Mouse (Mus musculus) inflammation-experienced regulatory T-cells, adult 6 months (primary cell): Measurements from ENCODE around the gene Myo16. TPM values are rescaled to one million over a fixed set of nuclear protein-coding genes. Genes with fewer than 3 reads are reported as not detected.

Experiments
- ATAC-seq: one replicate; pipeline ENCODE4 v1.8.0; 2017
- polyA plus RNA-seq, 3 experiments: library from polyadenylated mRNA; unstranded; fragments of 100-300 nt; shearing (Covaris generic); gene quantifications; one replicate each; pipeline ENCODE4 v1.2.1; 2017

The Myo16 gene
- polyA plus RNA-seq, 3 experiments from 2014 or later: not detected

GRCm38 (mm10) chr8:10559479-10559878 lies 405.8 kb downstream of the Myo16 start:
- ATAC-seq: no peak

- ATAC-seq: no peak
Observed at GRCm38 (mm10) chr8:10561616-10562015, 407.9 kb downstream of the Myo16 start.

GRCm38 (mm10) chr8:10562046-10562445 lies 408.3 kb downstream of the Myo16 start:
- ATAC-seq: no peak

- no peak for ATAC-seq
Observed at GRCm38 (mm10) chr8:10562636-10563035, 408.9 kb downstream of the Myo16 start.

GRCm38 (mm10) chr8:10565231-10566029 lies 411.7 kb downstream of the Myo16 start:
- no peak for ATAC-seq

DNA sequence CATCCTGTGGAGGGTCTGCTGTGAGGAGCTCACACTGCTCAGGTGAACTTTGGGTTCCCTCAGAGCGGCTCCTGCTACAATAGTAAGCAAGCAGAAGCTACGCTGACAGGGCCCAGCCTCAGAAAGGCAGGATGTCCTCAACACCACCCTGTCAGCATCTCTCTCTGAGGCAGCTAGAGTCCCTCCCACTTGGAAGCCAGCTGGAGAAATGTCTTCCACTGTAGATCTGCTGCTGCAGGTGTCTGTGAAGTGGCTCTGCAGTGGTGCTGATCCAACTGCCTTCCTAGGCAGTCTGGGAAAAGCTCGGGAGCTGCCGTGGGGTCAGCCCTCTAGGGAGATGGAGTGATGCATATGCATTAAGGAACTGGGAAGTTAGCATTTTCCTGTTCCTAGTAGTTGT lies 414.7 kb downstream of the Myo16 start:
- ATAC-seq: no peak

DNA sequence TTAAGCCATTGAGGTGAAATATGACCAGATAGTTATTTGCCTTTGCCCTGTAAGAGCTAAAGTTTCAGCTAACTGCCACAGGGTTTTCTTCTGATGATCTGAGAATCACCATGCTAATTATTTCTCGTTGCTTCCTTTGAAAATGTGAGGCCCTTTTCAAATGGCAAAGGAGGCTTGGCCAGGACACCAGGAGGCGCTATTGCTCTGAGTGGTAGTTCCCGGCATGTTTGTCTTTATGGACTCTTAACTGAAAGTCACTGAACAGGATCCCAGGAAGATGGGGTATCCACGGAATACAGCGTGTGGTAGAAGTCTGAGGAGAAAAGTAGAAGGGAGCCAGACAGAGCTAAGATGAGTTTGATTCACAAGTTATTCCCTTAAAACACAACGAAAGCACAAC lies 420.4 kb downstream of the Myo16 start:
- ATAC-seq: no peak

DNA sequence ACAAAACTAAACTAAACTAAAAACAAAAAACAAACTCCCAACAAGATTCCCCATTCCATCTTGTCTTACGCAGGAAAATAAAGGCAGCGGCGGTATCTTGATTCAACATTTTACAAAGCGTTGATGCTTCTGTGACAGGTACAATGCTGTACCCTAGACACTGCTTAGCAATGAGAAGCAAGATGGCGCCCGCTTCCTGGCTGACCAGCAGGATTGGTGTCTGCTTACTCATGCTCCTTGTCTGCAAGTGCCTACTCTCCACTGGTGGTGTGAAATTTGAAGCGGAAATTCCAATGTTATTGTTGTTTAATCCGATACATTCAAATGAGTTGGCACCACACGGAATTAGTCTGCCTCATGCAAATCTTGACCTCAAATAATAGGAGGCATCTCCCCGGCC lies 421.5 kb downstream of the Myo16 start:
- no peak for ATAC-seq

DNA sequence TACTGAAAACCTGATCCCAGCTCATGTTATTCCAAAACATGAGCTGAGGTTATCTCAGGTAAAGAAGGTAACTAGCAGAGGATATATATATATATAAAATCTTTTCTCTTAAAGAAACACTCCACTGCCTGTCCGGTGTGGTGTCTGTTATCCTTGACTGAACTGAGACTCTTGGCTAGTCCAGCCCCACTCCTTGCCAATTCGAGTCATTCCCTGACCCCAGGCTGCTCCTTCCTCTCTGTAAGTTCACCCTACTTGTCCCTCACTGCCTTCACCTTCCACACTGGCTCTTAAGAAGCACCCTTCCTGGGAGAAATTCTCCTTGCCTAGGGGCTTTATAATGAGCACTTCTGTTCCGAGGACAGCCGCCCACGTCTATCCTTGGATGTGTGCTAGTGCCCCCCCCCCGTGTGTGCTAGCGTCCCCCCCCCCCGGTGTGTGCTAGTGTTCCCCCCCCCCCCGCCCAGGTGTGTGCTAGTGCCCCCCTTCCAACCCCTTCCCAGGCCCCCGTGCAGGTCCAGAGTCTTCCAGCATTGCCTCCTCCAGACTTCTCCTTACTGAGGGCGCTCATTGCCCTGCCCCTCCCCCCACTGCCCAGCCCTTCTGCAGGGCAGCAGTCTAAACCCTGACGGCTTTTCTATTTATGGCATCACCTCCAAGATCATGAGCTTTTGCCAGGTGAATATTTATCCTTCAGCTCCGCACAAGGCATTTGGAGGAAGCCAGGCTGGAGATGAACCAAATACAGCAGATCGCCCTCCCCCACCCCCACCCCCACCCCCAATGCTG lies 433.4 kb downstream of the Myo16 start:
- ATAC-seq: no peak

GRCm38 (mm10) chr8:10589422-10589933 lies 435.8 kb downstream of the Myo16 start:
- ATAC-seq: no peak

GRCm38 (mm10) chr8:10592917-10593316 lies 439.2 kb downstream of the Myo16 start:
- no peak for ATAC-seq

DNA sequence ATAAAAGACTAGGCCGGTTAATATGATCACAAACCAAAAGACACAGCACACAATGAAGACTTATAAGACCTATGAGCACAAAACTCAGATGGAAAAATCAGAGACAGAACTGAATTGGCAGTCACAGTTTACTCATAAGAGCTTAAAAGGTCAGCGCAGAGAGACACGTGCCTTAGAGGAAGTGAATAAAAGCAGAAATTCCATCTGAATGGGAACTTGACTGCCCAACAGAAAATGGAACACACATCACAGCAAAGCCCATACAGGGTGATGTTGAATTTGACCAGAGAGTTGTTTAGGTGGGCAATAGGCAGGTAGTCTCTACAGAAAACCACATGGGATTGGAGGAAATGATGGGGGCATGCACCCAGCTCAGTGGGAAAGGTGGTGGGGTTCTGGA lies 442.6 kb downstream of the Myo16 start:
- ATAC-seq: no peak

DNA sequence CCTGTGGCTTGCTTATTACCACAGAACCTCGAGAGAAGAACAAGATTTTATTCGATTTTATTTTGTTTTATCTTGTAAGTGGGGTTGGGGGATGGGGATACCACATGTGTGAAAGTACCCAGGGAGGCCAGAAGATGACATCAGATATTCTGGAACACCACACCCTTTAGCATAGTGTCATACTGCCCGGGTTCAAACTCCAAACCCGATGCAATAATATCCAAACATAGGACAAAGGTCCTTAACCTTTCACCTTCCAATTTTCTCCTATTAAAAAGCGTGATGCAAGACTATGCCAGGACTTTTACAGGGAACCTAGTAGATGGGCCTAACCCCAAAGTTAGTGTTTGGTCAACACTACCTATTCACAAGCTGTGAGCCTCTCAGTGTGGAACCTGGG lies 443.9 kb downstream of the Myo16 start:
- no peak for ATAC-seq

DNA sequence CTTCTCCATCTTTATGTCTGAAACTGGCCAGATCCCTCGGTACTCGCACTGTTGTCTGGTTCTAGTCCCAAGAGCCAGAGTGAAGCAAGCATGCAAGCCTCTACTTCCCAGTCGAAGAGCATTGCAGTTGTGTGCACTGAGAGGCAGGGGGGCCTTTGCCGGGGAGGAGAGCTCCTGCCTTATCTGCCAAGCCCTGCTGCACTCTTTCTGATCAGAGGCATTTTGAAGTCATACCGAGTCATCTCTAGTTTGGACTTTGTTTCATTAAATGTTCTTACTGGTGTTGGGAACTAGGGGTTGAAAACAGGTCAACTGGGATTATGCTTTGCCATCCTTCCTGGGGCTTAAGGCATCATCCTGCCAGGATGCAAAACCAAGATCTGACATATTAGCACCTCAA lies 445.2 kb downstream of the Myo16 start:
- no peak for ATAC-seq

DNA sequence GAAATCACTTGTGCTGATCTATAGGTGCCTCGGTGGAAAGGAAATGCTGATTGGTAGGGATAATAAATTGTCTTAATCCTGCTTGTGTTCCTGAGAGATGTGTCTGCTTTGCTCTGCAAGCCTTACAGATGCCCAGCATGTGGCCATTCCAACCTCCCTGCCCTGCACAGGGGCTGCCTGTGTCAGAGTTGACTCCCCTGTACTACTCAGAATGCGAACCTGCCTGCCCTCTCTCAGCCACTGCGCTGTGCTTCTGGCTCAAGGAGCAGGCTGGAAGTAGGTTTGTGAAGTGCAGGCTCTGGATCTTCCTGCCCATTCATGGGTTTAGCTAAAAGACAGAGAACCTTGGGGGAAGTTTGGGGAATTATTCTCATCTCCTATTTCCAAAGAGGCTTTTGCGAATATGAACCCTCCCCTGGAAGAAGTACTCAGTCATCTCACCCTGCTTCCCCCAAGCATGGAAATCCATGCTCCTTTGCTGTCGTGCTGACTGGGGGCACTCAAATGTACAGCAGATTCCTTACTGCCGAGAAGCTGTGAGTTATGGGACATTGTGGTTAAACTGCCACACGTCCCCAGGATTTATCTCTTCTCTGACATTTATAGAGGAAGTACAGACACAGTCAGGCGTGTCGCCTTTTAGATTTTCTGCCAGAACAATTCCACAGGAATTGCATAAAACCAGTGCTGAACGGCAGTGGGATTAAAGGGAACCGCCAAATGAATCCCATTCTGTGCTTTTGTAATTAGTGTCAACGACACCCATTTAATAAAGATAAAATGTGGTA lies 452.5 kb downstream of the Myo16 start:
- ATAC-seq: no peak

DNA sequence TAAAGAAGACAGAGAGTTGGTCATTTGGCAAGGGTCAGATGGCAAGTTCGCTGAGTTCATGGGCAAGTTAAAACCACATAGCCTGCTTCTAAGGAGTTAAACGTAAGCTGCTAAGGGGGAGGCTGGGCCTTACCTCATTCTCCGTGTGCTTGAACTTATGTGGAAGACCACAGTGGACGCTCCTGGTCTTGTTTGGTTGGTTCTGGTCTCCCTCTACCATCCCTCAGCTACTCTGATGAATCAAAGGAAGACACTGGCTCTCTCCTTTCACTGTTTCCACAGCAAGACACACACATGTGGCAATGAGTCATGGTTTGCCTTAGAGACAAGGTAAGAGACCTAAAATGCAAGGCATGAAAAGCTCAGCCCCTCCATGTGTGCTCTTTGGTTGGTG lies 453.1 kb downstream of the Myo16 start:
- ATAC-seq: no peak

DNA sequence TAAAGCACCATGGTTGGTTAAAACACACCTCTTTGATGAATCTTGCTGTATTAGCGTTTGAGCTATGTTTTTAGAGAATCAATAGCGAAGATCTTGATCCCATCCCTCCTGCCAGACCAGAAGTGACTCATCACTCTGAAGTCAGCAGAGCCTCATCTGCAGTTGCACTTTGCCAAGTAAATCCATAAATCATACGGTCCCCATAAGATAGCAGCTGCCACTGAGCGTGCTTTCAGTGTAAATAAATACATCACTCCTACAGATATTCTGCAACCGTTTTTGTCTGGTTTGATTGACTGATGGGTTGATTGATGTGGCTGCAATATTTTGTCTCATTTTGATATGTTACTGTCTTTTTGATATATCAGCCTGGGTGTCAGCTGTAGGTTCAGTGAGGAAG lies 457.9 kb downstream of the Myo16 start:
- ATAC-seq: no peak

DNA sequence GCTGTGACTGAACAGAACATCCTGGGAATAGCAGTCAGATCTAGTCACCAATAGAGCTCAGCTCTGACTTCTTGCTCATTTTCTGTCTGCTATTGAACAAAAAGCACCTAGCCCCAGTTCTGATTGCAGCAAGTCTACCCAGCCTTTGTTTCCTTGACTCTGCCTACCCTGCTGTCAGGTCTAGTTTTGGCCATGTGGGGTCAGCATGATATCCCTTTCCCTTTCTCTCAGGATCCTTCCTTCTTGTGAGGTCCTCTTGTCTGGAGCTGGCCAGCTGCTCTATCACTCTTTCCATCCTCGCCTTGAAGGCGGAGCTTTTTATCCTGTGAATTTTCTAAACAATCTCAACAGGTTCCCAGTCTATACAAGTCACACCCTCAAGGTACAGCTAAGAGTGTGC lies 459.7 kb downstream of the Myo16 start:
- ATAC-seq: no peak

DNA sequence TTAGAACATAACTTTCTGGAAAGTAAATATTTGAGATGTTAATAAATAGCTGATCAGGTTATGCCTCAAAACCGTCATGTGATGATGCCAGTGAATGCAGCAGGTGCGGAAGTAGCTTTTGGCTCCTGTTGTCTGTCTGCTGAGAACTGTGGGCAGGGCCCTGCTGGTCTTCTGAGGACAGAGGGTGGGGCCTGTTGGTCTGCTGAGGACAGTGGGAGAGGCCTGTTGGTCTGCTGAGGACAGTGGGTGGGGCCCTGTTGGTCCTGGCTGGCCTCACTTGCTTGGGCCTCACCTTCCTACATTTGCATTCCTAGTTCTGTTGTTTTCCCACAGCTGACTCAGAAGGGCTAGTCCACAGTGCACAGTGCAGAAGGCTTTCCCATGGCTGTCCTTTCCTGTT lies 466.0 kb downstream of the Myo16 start:
- no peak for ATAC-seq

DNA sequence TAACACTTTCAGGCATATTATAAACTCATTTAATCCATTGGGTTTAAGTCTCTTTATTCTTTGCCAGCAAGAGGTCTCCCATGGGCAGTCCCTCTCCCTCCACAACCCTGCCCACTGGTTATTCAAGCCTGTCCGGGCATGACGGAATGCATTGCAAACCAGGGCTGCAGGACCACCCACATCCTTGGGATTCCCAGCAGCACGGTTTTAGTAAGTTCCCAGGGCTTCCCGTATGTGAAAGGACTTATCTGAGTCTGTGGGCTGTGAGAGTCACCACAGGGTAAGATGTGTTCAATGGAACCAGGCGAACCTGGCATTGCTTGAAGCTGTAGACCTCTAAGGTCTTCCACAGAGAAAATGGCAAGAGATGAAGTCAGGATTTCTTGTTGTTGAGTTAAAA lies 471.6 kb downstream of the Myo16 start:
- ATAC-seq: no peak

- ATAC-seq: no peak
Observed at GRCm38 (mm10) chr8:10628725-10629124, 475.0 kb downstream of the Myo16 start.

- ATAC-seq: no peak
Observed at GRCm38 (mm10) chr8:10629862-10630261, 476.2 kb downstream of the Myo16 start.

DNA sequence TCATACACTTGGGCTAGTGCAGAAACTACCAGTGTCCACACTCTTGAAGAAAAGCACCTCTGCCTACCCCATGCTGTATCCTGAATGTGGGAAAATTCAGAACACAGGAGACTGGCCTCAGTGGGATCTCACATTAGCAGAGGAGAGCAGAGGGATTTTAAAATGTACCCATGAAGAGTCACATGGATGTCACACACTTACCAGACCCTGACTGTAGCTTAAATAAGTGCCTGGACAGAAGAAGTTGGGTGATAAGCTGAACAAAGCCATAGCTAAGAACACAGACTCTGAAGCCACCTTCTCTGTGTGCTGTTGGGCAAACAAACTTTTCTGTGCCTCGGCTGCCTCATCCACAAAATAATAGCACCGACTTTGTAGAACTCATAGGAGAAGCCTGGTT lies 477.3 kb downstream of the Myo16 start:
- ATAC-seq: no peak
